Mouse (Mus musculus) myocyte (in vitro differentiated cells): Measurements from ENCODE around the gene Olfr24. TPM values are rescaled to one million over a fixed set of nuclear protein-coding genes. Genes with fewer than 3 reads are reported as not detected.
"Not testable (repeated sequence)": the region's sequence is repeated elsewhere in the genome, so short reads cannot be mapped to it uniquely, and the experiment has no call there.

Experiments
- H3K27me3 ChIP-seq: one replicate; pipeline ENCODE4 v1.6.1; 2011; ENCODE audit not compliant: control insufficient read depth, insufficient read depth, insufficient read length
- H3K36me3 ChIP-seq: one replicate; pipeline ENCODE4 v1.6.1; 2011; ENCODE audit not compliant: control insufficient read depth, insufficient read depth
- H3K4me2 ChIP-seq: one replicate; pipeline ENCODE4 v1.6.1; 2011; ENCODE audit warnings: low read depth, control low read depth
- H3K4me3 ChIP-seq: one replicate; pipeline ENCODE4 v1.5.1; 2011; ENCODE audit warnings: mild to moderate bottlenecking, control low read depth, moderate library complexity
- H3K79me2 ChIP-seq: one replicate; pipeline ENCODE4 v1.6.1; 2011; ENCODE audit not compliant: control insufficient read depth, insufficient read depth
- H3ac ChIP-seq: one replicate; pipeline ENCODE4 v1.6.1; 2011; ENCODE audit not compliant: control insufficient read depth, insufficient read length
- CEBPB ChIP-seq: IDR thresholded peaks from 2 replicates; pipeline ENCODE4 v1.6.1; 2011; ENCODE audit warnings: mild to moderate bottlenecking, moderate library complexity; ENCODE audit not compliant: poor library complexity, insufficient read depth, severe bottlenecking
- E2F4 ChIP-seq: IDR thresholded peaks from one replicate; pipeline ENCODE4 v1.6.1; 2011; ENCODE audit warnings: mild to moderate bottlenecking, control low read depth, moderate library complexity; ENCODE audit not compliant: insufficient read depth
- MAX ChIP-seq: IDR thresholded peaks from one replicate; pipeline ENCODE4 v1.6.1; 2011; ENCODE audit warnings: low read depth, mild to moderate bottlenecking, control low read depth
- MYOD1 ChIP-seq, 3 experiments: IDR thresholded peaks; one replicate each; pipeline ENCODE4 v1.6.1; 2011; ENCODE audit warnings: control low read depth in 2 of 3, low read depth in 2 of 3, mild to moderate bottlenecking in 2 of 3, moderate library complexity in 1 of 3; ENCODE audit not compliant: insufficient read length in 2 of 3, control insufficient read depth in 1 of 3
- MYOG ChIP-seq, 3 experiments: IDR thresholded peaks; one replicate each; pipeline ENCODE4 v1.6.1; 2011; ENCODE audit warnings: control low read depth in 2 of 3, low read depth in 2 of 3, mild to moderate bottlenecking in 2 of 3; ENCODE audit not compliant: insufficient read length in 2 of 3, control insufficient read depth in 1 of 3, insufficient read depth in 1 of 3
- POLR2A ChIP-seq: IDR thresholded peaks from one replicate; pipeline ENCODE4 v1.6.1; 2011; ENCODE audit warnings: low read depth, mild to moderate bottlenecking, control low read depth, moderate library complexity; ENCODE audit not compliant: insufficient read length
- POLR2AphosphoS2 ChIP-seq: IDR thresholded peaks from one replicate; pipeline ENCODE4 v1.6.1; 2011; ENCODE audit warnings: low read depth, control low read depth; ENCODE audit not compliant: insufficient read length
- REST ChIP-seq: IDR thresholded peaks from one replicate; pipeline ENCODE4 v1.6.1; 2011; ENCODE audit warnings: mild to moderate bottlenecking, control low read depth, moderate library complexity; ENCODE audit not compliant: insufficient read depth, insufficient read length
- SRF ChIP-seq: IDR thresholded peaks from one replicate; pipeline ENCODE4 v1.6.1; 2011; ENCODE audit warnings: low read depth; ENCODE audit not compliant: control insufficient read depth, insufficient read length
- TCF12 ChIP-seq: IDR thresholded peaks from one replicate; pipeline ENCODE4 v1.6.1; 2011; ENCODE audit warnings: mild to moderate bottlenecking, control low read depth; ENCODE audit not compliant: poor library complexity, insufficient read depth, severe bottlenecking
- TCF3 ChIP-seq: IDR thresholded peaks from one replicate; pipeline ENCODE4 v1.6.1; 2011; ENCODE audit warnings: low read depth, control low read depth; ENCODE audit not compliant: insufficient read length
- USF1 ChIP-seq: IDR thresholded peaks from one replicate; pipeline ENCODE4 v1.6.1; 2011; ENCODE audit warnings: low read depth, mild to moderate bottlenecking, control low read depth, moderate library complexity
- polyA plus RNA-seq: library from polyadenylated mRNA; unstranded; fragments of >200 nt; fragmentation: generic; extraction: Trizol; gene quantifications from one replicate; pipeline ENCODE4 v1.2.1, GENCODE M21; 2012; ENCODE audit warnings: missing spikeins

Gene Olfr24
- polyA plus RNA-seq, 1 experiment, result not detected

GRCm38 (mm10) chr9:18755595-18755994 is 8.2 kb downstream of the Olfr24 start:
- Histone ChIP-seq H3K36me3 (no peaks in the 10 kb centered on the region), H3K4me3 (no peak overlapping the region), H3ac (no peak overlapping the region), H3K79me2 (no peaks in the 10 kb centered on the region), H3K4me2 (no peak overlapping the region), H3K27me3 (no peaks in the 10 kb centered on the region)
- no peak for TF ChIP-seq POLR2A
- TF ChIP-seq MYOD1 (IDR thresholded peaks at IDR 0.05; ENCODE audit: control insufficient read depth in 1 of 3, insufficient read length in 2 of 3, low read depth in 2 of 3), result no peak
- no peak for TF ChIP-seq TCF12
- no peak for TF ChIP-seq USF1
- TF ChIP-seq POLR2AphosphoS2, result no peak

DNA sequence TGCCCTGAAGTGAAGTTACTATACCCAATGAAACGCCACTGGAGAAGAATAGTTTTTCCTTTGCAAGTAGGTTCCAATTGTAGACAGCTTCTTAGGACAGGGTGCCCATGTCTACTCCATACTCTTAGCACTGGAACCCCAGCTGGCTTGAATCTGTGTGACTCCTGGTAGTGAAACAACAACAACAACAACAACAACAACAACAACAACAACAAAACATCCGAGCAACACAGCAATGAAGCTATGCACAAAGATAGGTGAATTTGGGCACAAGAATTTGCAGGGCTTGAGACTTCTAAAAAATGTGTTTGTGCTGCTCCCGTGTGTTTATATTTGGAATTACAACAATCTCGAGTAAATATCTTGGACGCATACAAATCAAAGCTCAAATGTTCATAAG is 19.2 kb downstream of the Olfr24 start:
- Histone ChIP-seq H3K79me2 (no peaks in the 10 kb centered on the region), H3K4me3 (no peak overlapping the region), H3ac (no peak overlapping the region), H3K27me3 (no peaks in the 10 kb centered on the region), H3K4me2 (no peak overlapping the region), H3K36me3 (no peaks in the 10 kb centered on the region)
- TF ChIP-seq MYOD1 (IDR thresholded peaks at IDR 0.05; ENCODE audit: control insufficient read depth in 1 of 3, insufficient read length in 2 of 3, low read depth in 2 of 3), result no peak
- TF ChIP-seq SRF, result no peak
- no peak for TF ChIP-seq MYOG (IDR thresholded peaks at IDR 0.05; ENCODE audit: control insufficient read depth in 1 of 3, insufficient read depth in 1 of 3, insufficient read length in 2 of 3, low read depth in 2 of 3)
- TF ChIP-seq TCF3, result no peak
- TF ChIP-seq USF1, result no peak
- no peak for TF ChIP-seq E2F4
- TF ChIP-seq POLR2AphosphoS2, result no peak
- TF ChIP-seq POLR2A, result no peak
- no peak for TF ChIP-seq CEBPB
- TF ChIP-seq MAX, result no peak
- TF ChIP-seq TCF12, result no peak
- TF ChIP-seq REST, result no peak

GRCm38 (mm10) chr9:18734177-18734576 is 29.6 kb downstream of the Olfr24 start:
- not testable (repeated sequence) for H3K79me2 ChIP-seq, H3K27me3 ChIP-seq, H3ac ChIP-seq, H3K4me2 ChIP-seq, H3K4me3 ChIP-seq, H3K36me3 ChIP-seq

GRCm38 (mm10) chr9:18722712-18723099 is 41.1 kb downstream of the Olfr24 start:
- Histone ChIP-seq H3K4me2 (no peak overlapping the region), H3K79me2 (no peaks in the 10 kb centered on the region)

DNA sequence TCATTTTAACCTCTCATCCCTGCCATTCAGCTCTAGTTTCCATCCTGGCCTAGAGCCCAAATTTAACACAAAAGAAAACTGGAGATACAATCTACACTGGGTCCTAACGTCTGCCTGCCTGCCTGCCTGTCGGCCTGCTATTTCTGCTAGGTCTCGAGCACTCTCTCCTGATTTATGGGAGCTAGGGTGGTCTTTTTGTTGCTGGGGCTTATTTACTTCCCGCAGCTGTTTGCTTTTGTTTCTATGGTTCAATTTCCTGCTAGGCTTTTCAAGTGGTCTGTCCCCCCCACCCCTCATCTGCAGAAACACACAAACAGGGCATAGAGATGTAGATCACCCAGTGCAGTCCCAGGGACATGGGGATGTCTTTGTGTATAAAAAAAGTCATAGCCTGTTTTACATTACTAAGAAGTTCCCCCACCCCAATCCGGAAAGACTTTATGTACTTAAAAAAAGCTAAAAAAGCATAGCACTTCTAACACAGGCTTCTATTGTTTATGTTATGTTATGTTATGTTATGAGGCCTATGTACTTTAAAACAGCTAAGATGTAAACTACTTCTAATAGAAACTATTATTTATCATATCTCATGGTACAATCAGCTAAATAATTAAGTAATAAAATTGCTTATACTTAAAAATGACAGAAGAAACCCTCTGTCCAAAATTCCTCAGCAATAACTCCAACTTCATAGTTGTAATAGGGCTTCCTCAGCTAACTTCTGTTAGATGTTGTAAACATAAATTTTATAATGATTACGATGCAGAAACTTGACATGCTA is 41.7 kb downstream of the Olfr24 start:
- no peak overlapping the region for H3K4me2 ChIP-seq
- H3K79me2 ChIP-seq, result no peaks in the 10 kb centered on the region
- no peak overlapping the region for H3ac ChIP-seq
- no peak for TF ChIP-seq TCF12
- no peak for TF ChIP-seq MYOG (IDR thresholded peaks at IDR 0.05; ENCODE audit: control insufficient read depth in 1 of 3, insufficient read depth in 1 of 3, insufficient read length in 2 of 3, low read depth in 2 of 3)
- TF ChIP-seq USF1, result no peak
- TF ChIP-seq POLR2A, result no peak
- no peak for TF ChIP-seq E2F4
- TF ChIP-seq SRF, result no peak
- no peak for TF ChIP-seq POLR2AphosphoS2
- no peak for TF ChIP-seq CEBPB
- TF ChIP-seq MAX, result no peak
- no peak for TF ChIP-seq REST
- no peak for TF ChIP-seq MYOD1 (IDR thresholded peaks at IDR 0.05; ENCODE audit: control insufficient read depth in 1 of 3, insufficient read length in 2 of 3, low read depth in 2 of 3)
- no peak for TF ChIP-seq TCF3
- no peaks in the 10 kb centered on the region for H3K36me3 ChIP-seq
- H3K4me3 ChIP-seq, result no peak overlapping the region
- H3K27me3 ChIP-seq, result no peaks in the 10 kb centered on the region

More at GRCm38 (mm10) chr9:18722712-18723099, 41.1 kb downstream of the Olfr24 start:
- Histone ChIP-seq H3ac (no peak overlapping the region), H3K4me3 (no peak overlapping the region), H3K36me3 (no peaks in the 10 kb centered on the region), H3K27me3 (no peaks in the 10 kb centered on the region)
- TF ChIP-seq MAX, result no peak
- no peak for TF ChIP-seq REST
- no peak for TF ChIP-seq CEBPB
- no peak for TF ChIP-seq POLR2A
- no peak for TF ChIP-seq E2F4
- no peak for TF ChIP-seq POLR2AphosphoS2
- no peak for TF ChIP-seq TCF12
- TF ChIP-seq SRF, result no peak
- TF ChIP-seq TCF3, result no peak
- TF ChIP-seq MYOD1 (IDR thresholded peaks at IDR 0.05; ENCODE audit: control insufficient read depth in 1 of 3, insufficient read length in 2 of 3, low read depth in 2 of 3), result no peak
- TF ChIP-seq MYOG (IDR thresholded peaks at IDR 0.05; ENCODE audit: control insufficient read depth in 1 of 3, insufficient read depth in 1 of 3, insufficient read length in 2 of 3, low read depth in 2 of 3), result no peak
- TF ChIP-seq USF1, result no peak
